Mouse (Mus musculus) olfactory bulb, adult 2 months (tissue): ENCODE measurements around the gene Amotl2.

Source experiments
- CTCF ChIP-seq: fragments of 200-500 bp; IDR thresholded peaks from 2 replicates; pipeline ENCODE4 v1.5.1; 2012; ENCODE audit warnings: low read depth, mild to moderate bottlenecking, low read length, moderate library complexity; ENCODE audit not compliant: insufficient read depth
- POLR2A ChIP-seq: fragments of 200-500 bp; IDR thresholded peaks from 2 replicates; pipeline ENCODE4 v1.6.1; 2012; ENCODE audit warnings: mild to moderate bottlenecking, low read depth, low read length, moderate library complexity; ENCODE audit not compliant: insufficient read depth

- TF ChIP-seq CTCF (no peak), POLR2A (no peak)
Measured at GRCm38 (mm10) chr9:102759581-102760001, 43.1 kb downstream of the Amotl2 start.
